Mouse (Mus musculus) A20 (cell line): ENCODE measurements around the gene Igf1r.

Experiments
- DNase-seq: peaks from one replicate; pipeline ENCODE4 v3.0.0-alpha.2; 2011; ENCODE audit warnings: low read depth, low spot score

Igf1r gene

DNA sequence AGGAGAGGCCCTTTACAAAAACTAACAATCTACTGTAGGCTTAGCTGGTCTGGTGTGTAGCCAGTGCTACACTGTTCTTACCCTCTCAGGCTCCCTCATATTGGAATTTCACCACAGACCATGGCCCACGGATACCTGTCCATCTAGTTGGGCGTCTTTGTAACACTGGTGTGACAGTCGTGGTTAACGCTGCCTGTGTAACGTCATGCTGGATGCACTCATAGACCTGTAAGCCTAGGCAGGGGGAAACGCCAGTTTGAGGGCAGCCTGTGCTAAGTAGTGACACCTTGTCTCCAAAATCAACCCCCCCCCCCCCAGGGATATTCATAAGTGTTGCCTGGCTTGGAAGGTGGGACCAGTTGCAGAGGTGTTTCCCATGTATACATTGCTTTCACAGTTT lies 4.7 kb downstream of the Igf1r start:
- DNase-seq: no peak

GRCm38 (mm10) chr7:67958045-67958444 lies 5.4 kb downstream of the Igf1r start:
- DNase-seq: no peak

- no peak for DNase-seq
Measured at GRCm38 (mm10) chr7:67960701-67961100, 8.1 kb downstream of the Igf1r start.

GRCm38 (mm10) chr7:67961567-67962267 lies 9.1 kb downstream of the Igf1r start:
- DNase-seq: peak; percentile 72

DNA sequence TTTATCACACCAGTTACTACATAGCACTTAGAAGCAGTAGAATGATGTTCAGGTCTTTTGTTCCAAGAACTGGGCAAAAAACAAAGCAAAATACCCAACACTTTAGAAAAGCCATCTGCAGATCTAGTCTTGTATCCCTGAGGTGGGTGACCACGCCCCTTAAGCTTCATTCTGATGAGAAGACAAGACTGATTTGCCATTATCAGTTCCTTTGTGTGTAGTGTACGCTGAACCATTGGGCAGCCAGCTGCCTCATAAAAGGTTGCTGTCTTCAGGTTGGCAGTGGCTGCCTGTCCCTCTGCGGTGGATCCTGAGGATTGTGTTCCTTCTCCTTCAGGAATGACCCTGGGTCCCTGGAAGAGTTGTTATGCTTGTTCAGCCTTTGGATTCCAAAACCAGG lies 11.1 kb downstream of the Igf1r start:
- no peak for DNase-seq

GRCm38 (mm10) chr7:67968394-67968793 lies 15.8 kb downstream of the Igf1r start:
- no peak for DNase-seq

GRCm38 (mm10) chr7:67969076-67969475 lies 16.4 kb downstream of the Igf1r start:
- DNase-seq: no peak

GRCm38 (mm10) chr7:67973180-67974014 lies 20.8 kb downstream of the Igf1r start:
- peak; percentile 9 for DNase-seq

DNA sequence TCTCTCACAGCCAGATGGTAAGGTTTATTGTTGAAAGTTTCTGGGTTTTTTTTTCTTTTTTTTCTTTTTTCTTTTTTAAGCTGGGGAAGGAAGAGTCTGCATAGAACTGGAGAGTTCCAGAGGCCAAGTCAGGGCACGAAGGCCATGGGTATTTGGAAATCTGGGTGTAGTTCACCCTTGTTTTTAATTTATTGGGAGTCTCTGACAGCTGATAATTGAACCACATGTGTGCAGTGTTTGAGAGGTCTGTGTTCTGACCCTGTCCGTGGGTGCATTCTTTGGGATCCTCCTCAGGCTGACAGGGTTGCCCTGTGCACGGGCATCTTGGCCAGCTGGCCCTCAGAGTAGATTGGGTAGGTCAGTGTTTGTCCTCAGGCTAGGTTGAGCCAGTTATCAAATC lies 29.3 kb downstream of the Igf1r start:
- DNase-seq: no peak

DNA sequence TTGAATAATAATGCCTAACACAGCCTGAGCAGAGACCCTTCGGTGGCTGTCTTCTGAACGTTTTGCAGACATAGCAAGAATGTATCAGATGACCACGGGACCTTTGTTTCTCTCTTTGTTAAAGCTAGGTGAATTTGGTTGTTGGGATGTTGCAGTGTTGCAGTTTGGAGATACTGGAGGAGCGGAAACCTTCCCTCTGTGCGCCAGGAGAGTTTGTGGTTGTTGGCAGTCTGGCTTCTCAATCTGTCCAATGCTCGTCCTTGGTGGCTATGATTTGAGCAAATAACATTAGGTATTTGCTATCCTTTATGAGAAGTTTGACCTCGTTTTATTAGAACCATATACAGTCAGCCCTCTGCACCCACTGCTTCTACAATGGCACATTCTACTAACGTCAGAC lies 30.2 kb downstream of the Igf1r start:
- no peak for DNase-seq

- DNase-seq: no peak
Measured at GRCm38 (mm10) chr7:67983451-67983850, 30.8 kb downstream of the Igf1r start.

- DNase-seq: no peak
Measured at GRCm38 (mm10) chr7:67985003-67985416, 32.4 kb downstream of the Igf1r start.

DNA sequence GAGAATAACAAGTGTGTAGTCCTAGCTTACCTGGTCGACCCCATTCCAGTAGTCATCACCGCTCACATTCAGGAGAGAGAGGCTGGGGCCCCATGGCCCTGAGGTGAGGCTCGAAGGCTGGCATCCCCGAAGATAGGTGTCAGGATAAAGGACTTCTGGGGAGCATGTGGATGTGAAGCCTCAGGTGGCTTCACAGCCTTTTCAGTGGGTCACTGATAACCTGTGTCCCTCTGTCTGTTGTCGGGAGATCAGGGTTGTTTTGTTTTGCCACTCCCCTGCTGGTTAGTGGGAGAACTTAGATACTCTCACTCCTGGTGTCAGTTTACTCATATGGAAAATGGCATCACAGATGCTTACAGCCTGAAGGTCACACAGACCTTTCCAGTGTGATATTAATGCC lies 32.9 kb downstream of the Igf1r start:
- DNase-seq: no peak

DNA sequence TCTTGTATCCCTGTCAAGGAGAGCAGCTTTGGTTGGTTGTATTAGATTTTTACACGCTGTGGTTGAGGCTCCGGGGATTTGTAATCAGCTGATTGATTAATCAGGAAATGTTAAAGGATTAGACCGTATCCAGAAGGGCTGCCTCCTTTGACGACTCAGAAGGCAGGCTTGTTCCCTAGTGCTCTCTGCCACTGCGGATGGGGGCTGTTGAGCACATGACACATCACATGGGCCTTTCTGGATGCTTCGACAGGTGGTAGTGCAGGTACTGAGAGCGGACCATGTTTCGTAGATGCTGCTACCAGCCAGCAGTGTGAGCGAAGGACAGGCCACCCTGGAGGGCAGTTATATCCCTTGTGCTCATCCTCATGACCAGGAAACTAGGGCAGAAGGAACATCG lies 33.6 kb downstream of the Igf1r start:
- DNase-seq: no peak

GRCm38 (mm10) chr7:67986816-67987215 lies 34.2 kb downstream of the Igf1r start:
- no peak for DNase-seq

DNA sequence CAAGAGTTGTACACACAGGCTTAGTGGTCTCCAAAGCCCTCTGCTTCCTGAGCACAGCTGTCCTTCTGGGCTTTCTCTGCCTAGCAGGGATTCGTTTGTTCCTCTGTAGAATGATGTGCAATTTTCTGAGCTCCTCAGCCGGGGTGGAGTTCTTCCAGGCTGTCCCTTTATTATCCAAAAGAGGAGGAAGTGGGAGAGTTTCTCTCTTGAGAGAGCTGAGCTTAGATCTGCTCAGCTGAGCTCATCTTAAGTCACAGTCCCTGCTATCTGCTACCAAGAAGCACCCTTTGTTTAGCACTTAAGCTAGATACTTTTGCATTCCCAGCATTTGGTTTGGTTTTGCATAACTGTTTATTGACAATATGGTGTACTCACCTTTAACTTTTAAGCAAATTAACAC lies 36.7 kb downstream of the Igf1r start:
- no peak for DNase-seq

DNA sequence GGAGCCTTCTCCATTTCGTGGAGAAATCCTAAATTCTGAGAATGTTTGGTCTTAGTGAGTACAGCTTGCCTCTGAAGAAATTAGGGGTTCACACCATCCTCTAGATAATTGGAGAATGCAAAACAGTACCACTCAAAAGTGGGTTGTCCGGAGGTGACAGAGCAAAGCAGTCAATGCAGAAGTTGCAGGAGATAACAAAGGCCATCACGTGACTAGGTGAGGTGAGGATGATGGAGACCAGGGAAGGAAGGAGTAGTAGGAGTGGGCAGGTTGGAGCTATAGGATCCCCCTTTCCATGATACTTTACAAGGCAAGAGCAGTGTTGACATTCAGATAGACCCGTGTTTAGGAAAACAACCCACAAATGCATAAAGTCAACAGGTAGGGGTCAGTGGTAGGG lies 41.0 kb downstream of the Igf1r start:
- DNase-seq: no peak

- no peak for DNase-seq
Measured at GRCm38 (mm10) chr7:67994346-67994858, 41.8 kb downstream of the Igf1r start.

GRCm38 (mm10) chr7:67995276-67995675 lies 42.6 kb downstream of the Igf1r start:
- DNase-seq: no peak

DNA sequence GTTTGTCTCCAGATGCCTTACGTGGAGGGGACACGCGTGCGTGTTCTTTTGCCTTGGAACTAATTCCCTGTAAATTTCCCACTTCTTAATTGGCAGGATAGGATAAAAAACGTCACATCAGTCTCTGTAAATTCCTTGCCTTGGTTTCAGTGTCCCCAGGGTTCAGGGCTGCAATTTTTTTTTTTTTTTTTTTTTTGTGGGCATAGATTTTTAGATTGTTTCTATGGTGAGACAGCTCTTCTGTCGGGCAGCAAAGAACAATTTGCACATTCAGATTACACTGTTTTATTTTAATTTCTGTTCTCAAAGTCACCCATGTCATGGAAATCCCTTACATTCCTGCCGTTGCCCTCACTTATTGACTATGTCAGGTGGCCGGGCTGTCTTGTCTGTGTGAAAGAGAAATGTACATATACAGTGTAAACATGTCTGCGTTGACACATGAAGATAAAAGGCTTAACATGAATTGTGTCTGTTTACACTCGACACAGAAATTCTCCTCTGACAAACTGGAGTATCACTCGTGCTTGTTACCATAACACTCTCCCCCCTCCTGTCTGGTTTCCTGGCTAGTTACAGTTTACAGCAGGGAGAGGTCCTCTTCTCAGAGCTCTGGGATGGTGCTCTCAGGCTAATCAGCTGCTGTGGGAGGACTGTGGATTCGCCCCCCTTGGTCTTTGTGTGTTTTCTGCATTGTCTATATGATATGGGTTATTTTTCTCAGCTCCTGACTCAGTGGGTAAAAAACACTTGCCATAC lies 43.8 kb downstream of the Igf1r start:
- DNase-seq: no peak

- DNase-seq: no peak
Measured at GRCm38 (mm10) chr7:68001269-68001668, 48.6 kb downstream of the Igf1r start.

DNA sequence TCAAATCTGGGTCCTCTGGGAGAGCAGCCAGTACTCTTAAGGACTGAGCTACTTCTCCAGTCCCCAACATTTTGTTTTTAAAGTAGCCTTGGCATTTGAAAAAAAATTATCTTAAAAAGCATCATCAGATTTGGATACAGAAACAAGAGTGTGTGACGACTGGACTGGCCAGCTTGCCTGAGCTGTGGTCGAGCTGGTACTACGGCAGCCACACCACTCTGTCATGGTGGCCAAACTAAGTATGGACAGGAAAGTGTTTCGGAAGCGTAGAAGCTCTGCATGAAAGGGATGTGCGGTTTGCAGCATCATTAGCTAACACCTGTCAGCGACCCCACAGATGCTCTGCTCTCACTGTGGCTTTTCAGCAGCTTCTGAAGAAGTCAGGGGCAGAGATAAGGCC lies 53.4 kb downstream of the Igf1r start:
- DNase-seq: no peak
